Mouse (Mus musculus) kidney, adult 2 months (tissue): ENCODE data around the gene Bcar1.

Experiments
- CTCF ChIP-seq: fragments of 200-500 bp; conservative IDR thresholded peaks from 2 replicates; pipeline ENCODE4 v1.5.1; 2011; ENCODE audit warnings: low read depth, mild to moderate bottlenecking, control low read depth, low read length, moderate library complexity, mixed read lengths; ENCODE audit not compliant: insufficient read depth, insufficient read length
- POLR2A ChIP-seq: fragments of 200-500 bp; IDR thresholded peaks from one replicate; pipeline ENCODE4 v1.6.1; 2011; ENCODE audit warnings: low read depth, low read length, control low read depth

DNA sequence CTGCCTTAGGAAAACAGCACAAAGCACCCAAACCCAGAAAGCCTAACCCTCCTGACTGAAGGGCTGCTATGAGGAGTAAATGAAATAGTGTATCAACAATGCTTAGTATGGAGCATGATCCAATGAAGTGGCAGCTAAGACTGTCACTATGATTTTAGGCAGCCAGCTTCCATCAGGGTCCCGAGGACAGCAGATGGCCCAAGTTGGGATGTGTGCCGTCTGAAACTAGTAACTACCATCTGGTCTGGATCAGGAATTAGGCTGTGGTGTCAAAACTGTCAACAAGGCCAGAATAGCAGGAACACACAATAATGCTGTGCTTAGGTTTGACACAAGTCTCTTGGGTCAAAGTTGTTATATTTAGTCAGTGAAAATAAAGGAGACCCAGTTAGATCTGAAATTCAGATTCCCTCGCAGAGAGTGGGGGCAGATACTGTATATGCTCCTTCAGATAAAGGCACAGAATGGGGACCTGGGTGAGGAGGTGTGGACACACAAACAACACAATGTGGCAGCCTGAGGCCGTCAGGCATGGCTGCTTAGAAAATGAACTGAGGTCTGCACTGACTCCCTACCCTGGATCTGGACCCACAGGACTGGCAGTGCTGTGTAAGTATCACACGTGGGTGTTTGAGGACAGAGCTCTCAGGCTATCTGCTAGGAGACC is 27.5 kb upstream of the Bcar1 start:
- no peak for TF ChIP-seq CTCF
- TF ChIP-seq POLR2A, result no peak
